Mouse (Mus musculus): Measurements from ENCODE around the gene Mmadhc. TPM values are rescaled to one million over a fixed set of nuclear protein-coding genes. Genes with fewer than 3 reads are reported as not detected.
A peak's percentile ranks its signal among the peaks of the same experiment; 100 is the strongest.

Mmadhc gene
- total RNA-seq (2021), result 10 to 100 TPM; 46.8 to 51.8 TPM
- long read RNA-seq, experiment 1, transcript Mmadhc-201 (8 exons, 1,342 nt), result major isoform, 25 of 51 reads
- long read RNA-seq, experiment 1, partial matches to known transcripts, result 10 of 51 reads
- long read RNA-seq, experiment 1, other reads (novel, unspliced or antisense), result 13 of 51 reads
- long read RNA-seq, experiment 2, transcript Mmadhc-201 (8 exons, 1,342 nt), result major isoform, 14 of 33 reads
- long read RNA-seq, experiment 2, partial matches to known transcripts, result 13 of 33 reads
- long read RNA-seq, experiment 2, other reads (novel, unspliced or antisense), result 5 of 33 reads

DNA sequence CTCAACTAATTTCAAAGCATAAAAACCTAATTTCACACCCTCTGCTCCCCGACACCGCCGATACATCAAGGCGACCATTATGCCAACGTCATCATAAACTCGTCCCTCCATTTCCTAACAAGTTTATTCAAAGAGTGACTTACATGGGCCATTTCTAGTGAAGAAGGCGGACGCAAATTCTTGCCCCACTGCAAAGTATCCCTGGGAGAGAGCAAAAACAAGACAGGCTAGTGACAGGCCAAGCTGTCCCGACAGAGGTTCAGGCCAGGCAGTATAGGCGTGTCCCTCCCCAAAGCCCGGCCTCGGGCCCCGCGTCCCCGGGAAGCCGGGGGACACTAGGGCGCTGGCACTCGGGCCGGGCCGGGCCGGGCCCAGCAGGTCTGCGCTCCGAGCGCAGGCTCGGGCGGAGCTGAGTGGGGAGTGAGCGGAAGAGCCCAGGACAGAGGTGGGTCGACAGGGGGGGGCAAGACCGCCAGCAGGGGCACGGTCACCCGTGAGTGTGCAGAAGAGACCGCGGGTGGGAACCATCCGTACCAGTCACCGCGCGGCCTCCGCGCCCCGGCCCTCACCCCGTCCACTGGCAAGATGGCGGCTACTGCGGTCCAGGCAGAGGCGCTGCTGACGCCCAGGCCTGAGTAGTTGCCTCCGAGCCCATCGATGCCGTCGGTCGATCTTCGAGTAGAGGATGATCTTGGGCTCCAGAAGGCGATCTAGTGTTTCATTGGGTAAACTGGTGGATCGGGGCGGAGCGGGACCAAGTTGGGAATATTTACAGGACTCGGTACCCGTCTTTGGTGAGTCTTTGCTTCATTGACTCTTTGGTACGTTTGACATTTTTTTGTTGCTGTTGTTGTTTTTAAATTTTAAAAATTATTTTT is at the start of gene Mmadhc:
Gene Mmadhc, minus strand, starts transcription at position 693 of the 878 bp plus-strand sequence.
- DNase-seq (ENCODE audit: low spot score in 2 of 2), result peak; percentile 92 to 94
- intact Hi-C loops (cut with DNase I), result no loop called here

DNA sequence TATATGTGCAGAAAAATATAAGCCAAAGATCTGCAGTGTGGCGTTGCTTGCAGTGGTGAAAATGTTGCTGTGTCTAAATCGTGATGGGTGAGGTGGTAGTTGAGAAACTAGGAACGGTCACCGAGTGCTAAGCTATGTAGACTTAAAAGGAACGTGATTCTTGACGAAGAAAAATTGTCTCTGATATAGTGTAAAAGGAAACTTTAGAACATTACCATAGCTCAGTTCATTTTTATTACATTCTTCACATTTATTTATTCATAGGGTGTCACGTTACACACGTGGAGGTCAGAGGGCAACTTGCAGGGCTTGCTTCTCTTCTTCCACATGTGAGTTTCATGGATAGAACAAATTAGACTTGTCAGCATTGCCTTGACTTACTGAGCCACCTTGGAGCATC is 47.0 kb upstream of the Mmadhc start:
- no peak for DNase-seq (ENCODE audit: low spot score in 2 of 2)
- intact Hi-C loops (cut with DNase I), result no loop called here

DNA sequence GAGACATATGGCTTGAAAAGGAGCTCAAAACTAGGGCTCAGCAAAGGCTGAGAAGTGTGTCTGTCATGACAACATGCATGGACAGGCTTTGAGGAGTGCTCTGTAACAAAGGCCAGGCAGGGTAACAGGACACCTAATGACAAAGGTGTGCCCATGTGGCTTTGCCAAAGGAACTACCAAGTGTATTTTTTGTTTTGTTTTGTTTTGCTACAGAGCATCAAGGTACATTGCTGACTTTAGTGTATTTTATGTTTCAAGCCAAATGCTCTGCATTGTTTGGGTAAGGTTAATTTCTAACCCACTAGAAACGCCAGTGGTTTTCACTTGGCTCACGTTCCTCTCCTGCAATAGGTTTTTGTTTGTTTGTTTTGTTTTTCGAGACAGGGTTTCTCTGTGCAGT is 42.5 kb upstream of the Mmadhc start:
- intact Hi-C loops (cut with DNase I), result no loop called here
- DNase-seq (ENCODE audit: low spot score in 2 of 2), result no peak

DNA sequence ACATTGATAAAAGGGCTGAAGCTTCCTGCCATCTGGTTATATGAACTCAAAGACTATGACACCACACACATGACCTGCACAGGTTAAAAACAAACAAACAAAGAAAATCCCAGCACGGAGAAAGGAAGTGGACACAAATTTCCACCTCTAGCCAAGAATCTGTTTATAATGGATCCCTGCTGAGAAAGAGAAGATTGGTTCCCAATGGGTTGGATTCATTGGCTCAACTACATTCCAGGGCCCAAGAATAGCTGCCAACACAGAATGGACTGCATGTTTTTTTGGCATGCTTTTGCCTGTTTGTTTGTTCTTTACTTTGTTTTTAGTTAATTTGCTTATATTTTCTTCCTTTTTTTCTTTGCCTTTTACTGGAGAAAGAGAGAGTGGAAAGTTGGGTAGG is 41.0 kb upstream of the Mmadhc start:
- intact Hi-C loops (cut with DNase I), result no loop called here
- peak in 1 of 2 experiments; percentile 3 for DNase-seq (ENCODE audit: low spot score in 2 of 2)

DNA sequence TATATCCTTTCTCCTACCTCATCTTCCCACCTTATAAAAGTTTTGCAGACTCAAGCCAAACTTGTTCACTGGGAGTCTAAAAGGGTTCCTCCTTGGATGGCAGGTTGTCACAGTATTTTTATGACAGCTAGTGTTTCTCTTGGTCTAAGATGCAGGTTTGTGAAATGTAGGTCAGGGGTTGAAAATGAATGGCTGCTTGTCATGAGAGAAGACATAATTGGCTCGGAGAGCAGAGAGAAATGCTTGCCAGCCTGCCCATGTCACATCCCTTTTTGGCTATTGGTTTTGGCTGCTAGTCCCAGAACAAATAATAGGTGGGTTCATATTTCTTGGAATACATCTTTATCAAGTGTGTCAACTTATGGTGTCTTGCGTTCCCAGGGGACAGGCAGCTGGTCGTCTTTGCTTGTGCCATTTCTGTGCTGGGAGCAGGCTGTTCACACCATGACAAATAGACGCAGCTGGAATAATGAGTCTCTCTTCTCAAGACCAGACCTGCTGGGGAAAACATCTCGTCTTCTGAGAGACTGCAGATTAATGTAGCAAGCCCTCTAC is 35.2 kb upstream of the Mmadhc start:
- no peak for DNase-seq (ENCODE audit: low spot score in 2 of 2)
- intact Hi-C loops (cut with DNase I), result no loop called here

DNA sequence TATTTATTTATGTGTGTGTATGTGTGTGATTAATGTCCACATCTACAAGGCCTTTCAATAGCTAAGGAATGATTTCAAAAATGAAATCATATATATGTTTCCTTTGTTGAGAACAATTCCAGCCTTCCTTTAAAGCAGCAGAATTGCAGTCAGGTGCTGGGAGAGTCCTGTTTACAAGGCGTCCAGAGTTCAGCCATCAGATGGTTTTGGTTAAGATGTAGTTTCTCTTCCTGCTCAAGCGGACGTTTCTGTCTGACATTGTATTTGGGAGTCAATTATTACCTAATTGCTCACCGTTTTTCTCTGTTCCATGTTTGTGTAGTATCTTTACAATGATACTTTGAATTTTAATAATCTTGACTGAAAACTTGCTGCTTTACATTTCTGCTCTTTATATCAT is 31.6 kb upstream of the Mmadhc start:
- DNase-seq (ENCODE audit: low spot score in 2 of 2), result no peak
- intact Hi-C loops (cut with DNase I), result no loop called here

DNA sequence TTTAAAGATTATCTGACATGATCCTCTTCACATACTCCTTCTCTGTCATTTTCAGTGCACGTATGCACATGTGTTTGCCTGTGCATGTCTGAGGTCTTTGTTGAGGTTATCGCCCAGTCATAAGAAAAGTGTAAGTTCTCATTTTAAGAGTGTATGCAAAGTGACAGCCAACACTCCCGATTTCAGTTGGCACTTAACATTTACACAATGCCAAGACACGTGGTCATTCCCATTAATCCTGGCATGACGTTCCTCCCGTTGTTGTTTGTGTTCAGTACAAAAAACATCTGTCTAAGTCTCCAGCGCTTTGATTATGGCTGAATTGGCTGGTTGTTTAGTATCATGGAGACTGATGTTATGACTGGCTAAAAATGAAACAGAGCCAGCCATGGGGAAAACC is 28.2 kb upstream of the Mmadhc start:
- no peak for DNase-seq (ENCODE audit: low spot score in 2 of 2)

DNA sequence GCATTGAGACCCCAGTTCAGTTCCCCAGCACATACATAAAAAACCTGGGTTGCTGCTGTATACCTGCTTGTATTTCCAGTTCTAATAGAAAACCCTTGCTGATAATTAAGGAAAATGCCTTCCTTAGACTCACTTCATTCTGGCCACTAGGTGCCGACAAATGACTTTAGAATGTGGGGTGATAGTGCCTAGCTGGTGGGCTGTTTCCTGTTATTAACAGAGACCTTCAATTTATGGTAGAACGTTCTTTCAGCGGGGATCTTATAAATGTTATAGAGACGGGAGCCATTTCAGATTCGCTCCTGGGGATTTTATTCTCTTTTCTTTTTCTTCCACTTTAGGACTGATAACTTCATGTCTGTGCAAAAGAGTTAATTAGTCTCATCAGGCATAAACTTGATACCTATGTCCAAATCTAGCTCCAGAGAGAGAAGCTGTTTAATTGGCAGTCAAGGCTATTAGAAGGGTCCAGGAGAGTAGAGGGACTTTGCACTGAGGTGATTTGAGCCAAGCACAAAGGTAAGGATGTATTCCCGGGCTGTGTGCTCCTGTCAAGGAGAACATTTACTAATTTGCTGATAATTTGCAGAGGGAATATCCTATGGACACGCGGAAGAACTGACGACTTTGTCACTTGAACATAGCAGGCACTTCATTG is 10.2 kb upstream of the Mmadhc start:
- peak; percentile 44 to 67 for DNase-seq (ENCODE audit: low spot score in 2 of 2)
- intact Hi-C loops (cut with DNase I), result loop anchor here (2.0 to 5.0 kb wide), 3 partner anchors 841 to 1608 kb away; partner anchors contain the start of gene Rnd3

More for the DNA sequence above, 28.2 kb upstream of the Mmadhc start:
- intact Hi-C loops (cut with DNase I), result no loop called here

DNA sequence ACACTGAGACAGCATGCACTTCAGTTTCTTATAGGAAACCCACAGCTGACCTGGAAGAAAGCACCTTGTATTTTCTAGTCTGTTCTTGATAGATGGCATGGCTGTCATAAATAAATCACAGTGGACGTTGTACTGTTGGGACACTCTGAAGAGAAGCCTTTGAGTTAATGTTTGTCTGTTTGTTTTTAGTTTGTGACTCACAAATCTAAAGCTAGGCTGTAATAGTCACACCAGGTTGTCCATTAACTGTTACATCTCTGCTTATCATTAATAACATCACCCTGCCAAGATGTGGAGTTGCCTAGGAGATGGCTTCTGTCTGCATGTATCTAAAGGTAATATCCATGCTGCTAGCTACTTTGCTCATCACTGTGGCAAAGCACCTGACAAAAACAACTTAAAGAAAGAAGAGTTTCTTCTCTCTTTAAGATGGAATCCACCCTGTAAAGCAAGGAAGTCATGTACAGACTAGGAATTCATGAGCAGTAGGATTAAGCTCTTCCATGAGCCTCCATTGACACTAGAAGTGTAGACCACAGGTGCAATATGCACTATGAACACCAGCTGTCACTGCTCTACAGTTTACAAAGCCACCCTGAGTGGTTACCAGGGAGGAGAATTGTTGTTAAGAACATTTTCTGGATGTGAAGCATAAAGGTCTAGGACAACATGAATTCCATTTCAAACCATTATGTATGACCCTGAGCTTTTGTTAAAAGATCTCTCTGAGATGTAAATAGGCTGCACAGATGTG is 8.4 kb upstream of the Mmadhc start:
- intact Hi-C loops (cut with DNase I), result loop anchor here (5.0 kb wide), 2 partner anchors 842 to 1527 kb away; partner anchors contain the start of gene Rnd3
- DNase-seq (ENCODE audit: low spot score in 2 of 2), result peak; percentile 34 to 49

DNA sequence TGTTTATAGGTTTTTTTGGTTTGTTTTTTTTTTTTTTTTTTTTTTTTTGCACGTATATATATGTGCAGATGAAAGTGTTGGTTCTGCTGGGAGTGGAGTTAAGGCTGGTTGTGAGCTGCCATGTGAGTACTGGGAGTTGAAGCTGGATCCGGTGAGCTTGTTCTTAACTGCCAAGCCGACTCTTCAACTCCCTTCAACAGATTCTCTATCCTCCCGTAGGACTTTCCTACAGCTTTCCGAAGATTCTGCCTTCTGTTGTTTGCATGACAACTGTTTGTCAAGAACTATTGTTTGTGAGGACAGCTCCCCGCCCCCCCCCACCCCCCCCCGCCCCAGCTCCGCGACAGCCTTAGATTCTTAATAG is 368 bp upstream of the Mmadhc start:
- intact Hi-C loops (cut with DNase I), result no loop called here
- no peak for DNase-seq (ENCODE audit: low spot score in 2 of 2)

DNA sequence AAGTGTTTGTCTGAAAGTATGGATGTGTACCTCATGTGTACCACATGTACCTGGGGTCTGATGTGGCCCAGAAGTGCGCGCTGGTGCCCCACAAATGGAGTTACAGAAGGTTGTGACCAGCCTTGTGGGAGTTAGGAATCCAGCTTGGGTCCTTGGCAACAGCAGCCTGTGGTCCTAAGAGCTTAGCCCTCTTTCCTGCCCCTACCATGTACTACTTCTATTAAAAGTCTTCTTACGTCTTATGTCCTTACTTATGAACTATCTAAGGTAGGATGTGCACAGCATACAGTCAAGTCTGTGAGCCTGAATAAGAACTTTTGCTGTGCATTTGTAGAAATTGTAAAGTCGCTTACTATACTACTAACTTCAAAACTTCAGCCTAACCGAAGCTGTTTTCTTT is 1.0 kb downstream of the Mmadhc start:
- intact Hi-C loops (cut with DNase I), result no loop called here
- no peak for DNase-seq (ENCODE audit: low spot score in 2 of 2)

DNA sequence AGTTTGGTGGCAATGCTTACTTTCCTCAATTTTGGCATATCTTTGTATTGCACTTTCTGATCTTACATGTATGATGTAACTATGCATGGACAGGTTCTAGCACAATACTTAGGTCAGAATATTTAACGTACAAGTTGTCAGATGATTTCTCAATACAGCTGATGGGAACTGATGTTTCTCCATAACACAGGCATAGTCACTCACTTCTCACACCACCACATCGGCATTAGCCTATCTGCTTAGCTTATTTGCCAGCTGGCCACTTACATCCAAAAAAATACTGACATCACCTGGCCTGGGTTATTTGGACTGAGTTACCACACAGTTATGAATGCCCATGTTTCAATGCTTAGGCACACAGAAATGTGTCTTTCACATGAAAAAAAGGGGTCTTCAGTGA is 2.5 kb downstream of the Mmadhc start:
- intact Hi-C loops (cut with DNase I), result no loop called here
- DNase-seq (ENCODE audit: low spot score in 2 of 2), result no peak

DNA sequence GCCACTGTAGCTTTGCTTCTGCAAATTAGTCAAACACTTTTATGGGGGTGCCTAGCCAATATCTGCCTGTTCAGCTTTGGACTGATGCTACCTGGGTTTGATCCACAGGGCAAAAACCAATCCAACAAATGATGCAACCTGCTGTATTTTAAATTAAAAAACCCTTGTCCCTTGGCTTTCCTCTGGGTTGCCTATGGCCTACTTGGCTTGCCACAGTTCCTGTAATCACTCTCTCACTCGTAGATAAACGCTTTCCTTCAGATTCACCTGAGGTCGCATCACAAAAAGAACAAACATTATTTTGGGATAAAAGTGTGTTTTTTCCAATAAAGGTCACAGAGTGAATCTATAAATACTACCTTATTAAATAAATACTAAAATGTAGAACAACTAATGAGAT is 3.0 kb downstream of the Mmadhc start:
- intact Hi-C loops (cut with DNase I), result no loop called here
- no peak for DNase-seq (ENCODE audit: low spot score in 2 of 2)

DNA sequence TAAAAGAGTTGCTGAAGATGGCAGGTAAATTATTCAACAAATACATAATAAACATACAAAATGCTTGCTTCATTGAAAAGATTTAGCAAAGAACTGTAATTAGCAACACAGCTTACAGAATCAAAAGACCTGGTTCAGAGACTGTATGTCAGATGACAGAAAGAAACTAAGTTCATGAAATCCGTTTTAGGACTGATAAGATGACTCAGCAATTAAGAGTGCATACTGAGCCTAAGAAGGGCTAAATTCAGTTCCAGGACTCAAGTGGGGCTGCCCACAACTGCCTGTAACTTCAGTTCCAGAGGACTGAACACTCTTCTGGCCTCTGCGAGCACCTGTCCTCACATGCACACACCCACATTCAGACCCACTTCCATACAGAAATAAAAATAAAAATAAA is 4.7 kb downstream of the Mmadhc start:
- intact Hi-C loops (cut with DNase I), result no loop called here
- no peak for DNase-seq (ENCODE audit: low spot score in 2 of 2)

DNA sequence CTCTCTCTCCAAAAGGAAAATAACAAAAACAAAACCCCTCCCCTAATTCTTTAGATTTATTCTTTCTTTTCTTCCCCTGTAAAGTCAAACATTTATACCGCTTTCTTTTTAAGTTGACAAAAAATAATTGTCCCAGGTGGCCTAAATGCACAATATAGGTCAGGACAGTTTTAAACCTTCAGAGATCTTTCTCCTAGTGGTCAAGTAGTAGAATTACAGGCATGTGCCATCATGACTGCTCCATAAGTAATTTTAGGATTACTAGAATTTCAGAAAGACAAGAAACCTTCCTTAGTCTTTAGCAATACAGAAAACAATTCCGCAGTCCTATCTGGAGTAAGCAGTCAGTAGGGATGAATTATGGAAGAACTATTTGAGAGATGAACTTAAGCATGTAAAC is 5.8 kb downstream of the Mmadhc start:
- no peak for DNase-seq (ENCODE audit: low spot score in 2 of 2)
- intact Hi-C loops (cut with DNase I), result no loop called here

DNA sequence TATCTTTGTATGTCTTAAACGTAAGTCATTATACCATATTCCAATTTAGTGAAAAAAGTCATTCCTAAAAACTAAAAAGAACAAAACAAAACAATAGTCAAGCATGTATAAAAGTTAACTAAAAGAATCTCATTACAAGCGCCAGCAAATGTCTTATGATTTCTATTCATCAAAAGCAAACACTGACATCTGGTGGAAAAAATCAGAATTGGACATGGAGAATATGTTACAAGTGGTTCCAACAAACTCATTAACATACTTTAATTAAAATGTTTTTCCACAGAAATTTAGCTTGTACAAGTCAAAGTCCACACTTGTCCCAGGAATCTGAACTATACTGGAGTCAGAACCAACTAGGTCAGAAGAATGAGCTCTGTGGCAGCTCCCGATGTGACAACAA is 11.8 kb downstream of the Mmadhc start:
- peak in 1 of 2 experiments; percentile 67 for DNase-seq (ENCODE audit: low spot score in 2 of 2)
- intact Hi-C loops (cut with DNase I), result no loop called here

DNA sequence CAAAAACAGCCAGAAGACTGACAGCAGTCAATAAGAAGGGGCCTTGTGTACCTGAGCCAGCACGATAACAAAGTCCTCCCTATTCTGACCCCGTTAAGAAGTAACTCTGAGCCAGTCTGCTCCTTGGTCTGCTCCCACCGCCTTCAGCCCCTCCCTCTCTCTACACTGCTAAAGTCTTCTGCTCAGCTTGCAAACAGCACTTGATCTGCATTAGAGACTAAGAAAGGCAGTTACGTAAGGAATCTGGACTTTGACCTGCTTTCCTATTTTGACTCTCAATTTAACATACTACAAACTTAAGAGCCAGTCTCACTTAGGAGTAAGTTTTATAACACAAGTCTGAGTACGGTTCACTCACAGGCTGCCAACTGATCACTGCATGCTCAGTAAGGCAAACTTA is 12.6 kb downstream of the Mmadhc start:
- intact Hi-C loops (cut with DNase I), result no loop called here
- no peak for DNase-seq (ENCODE audit: low spot score in 2 of 2)

DNA sequence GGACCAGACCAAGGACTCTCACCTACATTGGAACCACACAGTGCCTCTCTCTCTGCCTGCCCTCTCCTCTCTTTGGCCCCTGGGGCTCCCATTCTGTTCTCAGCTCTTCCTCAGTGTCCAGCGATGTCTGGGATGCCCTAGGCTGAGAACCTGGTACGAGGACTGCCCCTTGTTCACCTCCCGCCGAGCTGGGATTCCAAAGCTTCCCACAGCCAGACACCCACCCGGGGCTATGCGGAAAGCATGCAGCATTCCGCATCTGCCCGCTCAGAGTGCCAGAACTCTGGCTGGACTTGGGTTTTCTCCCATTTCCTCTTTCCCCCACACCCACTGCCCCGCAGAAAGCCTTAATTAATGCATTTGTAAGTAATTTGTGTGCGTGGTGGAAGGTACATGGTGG is 19.9 kb downstream of the Mmadhc start:
- intact Hi-C loops (cut with DNase I), result no loop called here

DNA sequence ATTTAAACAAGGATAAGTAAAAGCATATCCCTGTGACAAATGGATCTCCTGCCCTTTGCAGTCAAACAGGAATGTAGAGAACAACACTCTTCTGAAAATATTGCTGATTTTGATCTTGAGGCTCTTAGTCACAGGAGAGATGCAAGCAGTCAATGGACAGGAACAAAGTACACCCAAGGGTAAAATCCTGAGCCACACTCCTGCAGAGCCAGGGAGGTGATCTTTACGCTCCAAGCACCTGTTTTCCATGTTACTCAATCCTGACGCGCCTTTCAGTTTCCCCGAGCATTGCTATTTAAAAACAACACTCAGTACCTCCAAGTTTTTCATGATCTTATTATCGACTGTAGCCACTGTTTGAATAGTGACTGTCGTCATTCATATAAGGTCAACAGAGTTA is 23.2 kb downstream of the Mmadhc start:
- intact Hi-C loops (cut with DNase I), result no loop called here
- DNase-seq (ENCODE audit: low spot score in 2 of 2), result no peak

More for the DNA sequence above, 19.9 kb downstream of the Mmadhc start:
- no peak for DNase-seq (ENCODE audit: low spot score in 2 of 2)
